Mouse (Mus musculus): ENCODE measurements around the gene Bzw2. TPM values are rescaled to one million over a fixed set of nuclear protein-coding genes. Genes with fewer than 3 reads are reported as not detected.

Gene Bzw2
- polyA plus RNA-seq, 1 experiment from 2014 or later: 76.7 TPM

DNA sequence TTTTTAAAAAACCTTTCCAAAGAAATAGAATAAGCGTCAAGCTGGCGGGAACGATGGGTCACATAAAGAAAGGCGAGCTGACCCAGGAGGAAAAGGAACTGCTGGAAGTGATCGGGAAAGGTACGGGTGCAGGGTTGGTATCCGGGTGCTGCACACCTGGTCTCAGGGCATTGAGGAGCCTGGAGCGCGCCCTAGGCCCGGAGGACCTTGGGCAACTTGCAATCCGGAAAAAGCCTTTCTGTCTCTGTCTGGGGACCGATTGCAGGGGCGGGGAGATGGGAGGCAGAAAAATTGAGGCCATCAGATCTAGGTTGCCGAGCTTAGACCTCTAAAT lies 609 bp downstream of the Bzw2 start:
- no peak for DNase-seq
- Histone ChIP-seq H3K4me1 (replicated peaks) (peaks cover 39% of the 10 kb centered on the region), H3K36me3 (no peaks in the 10 kb centered on the region), H3K4me3 (replicated peaks) (peak overlapping the region; percentile 72), H3K27ac (peak overlapping the region; percentile 84), H3K4me2 (peak overlapping the region; percentile 88), H3K27me3 (no peaks in the 10 kb centered on the region), H3K9me3 (replicated peaks) (no peaks in the 10 kb centered on the region), H3K9ac (peak overlapping the region; percentile 78)
- ATAC-seq (ENCODE audit: low read depth): peak; percentile 46
- WGBS (ENCODE audit: insufficient replicate concordance): 0% methylated on average over 14 of the region's 14 CpGs

GRCm38 (mm10) chr12:36156637-36157303 lies 1.1 kb downstream of the Bzw2 start, which contains the start of gene Ankmy2:
Ankmy2 (plus strand) TSS chr12:36157114.
- ATAC-seq (ENCODE audit: low read depth): peak; percentile 94

GRCm38 (mm10) chr12:36156101-36156636 lies 1.7 kb downstream of the Bzw2 start:
- peak overlapping the region; percentile 56 for H3K27ac ChIP-seq
- no peaks in the 10 kb centered on the region for H3K27me3 ChIP-seq
- peak overlapping the region; percentile 78 for H3K9ac ChIP-seq
- ATAC-seq (ENCODE audit: low read depth) (peak; percentile 48), DNase-seq (no peak)
- WGBS (ENCODE audit: insufficient replicate concordance): under 1% methylated on average over 33 of the region's 33 CpGs
- peaks cover 39% of the 10 kb centered on the region for H3K4me1 ChIP-seq (replicated peaks)
- H3K36me3 ChIP-seq: no peaks in the 10 kb centered on the region
- peak overlapping the region; percentile 72 for H3K4me3 ChIP-seq (replicated peaks)
- H3K4me2 ChIP-seq: peak overlapping the region; percentile 88
- no peaks in the 10 kb centered on the region for H3K9me3 ChIP-seq (replicated peaks)

More at GRCm38 (mm10) chr12:36156637-36157303, 1.1 kb downstream of the Bzw2 start, which contains the start of gene Ankmy2:
- no peaks in the 10 kb centered on the region for H3K9me3 ChIP-seq (replicated peaks)
- H3K4me1 ChIP-seq (replicated peaks): peaks cover 39% of the 10 kb centered on the region
- peak within 1 kb of the TSS; percentile 72 for H3K4me3 ChIP-seq (replicated peaks)
- H3K9ac ChIP-seq: peak within 1 kb of the TSS; percentile 78
- peak within 1 kb of the TSS; percentile 88 for H3K4me2 ChIP-seq
- H3K27me3 ChIP-seq: no peaks in the 10 kb centered on the region
- H3K27ac ChIP-seq: peak within 1 kb of the TSS; percentile 84
- under 1% methylated on average over 42 of the region's 42 CpGs for WGBS (ENCODE audit: insufficient replicate concordance)
- H3K36me3 ChIP-seq: no peaks in the 10 kb centered on the region
- peak; percentile 83 for DNase-seq

- H3K4me3 ChIP-seq (replicated peaks): peak overlapping the region; percentile 72
- H3K9ac ChIP-seq: peak overlapping the region; percentile 78; the same call in 1 of the 2 replicates
- H3K4me2 ChIP-seq: peak overlapping the region; percentile 88
- H3K9me3 ChIP-seq (replicated peaks): no peaks in the 10 kb centered on the region
- ATAC-seq (ENCODE audit: low read depth) (no peak), DNase-seq (no peak)
- 10% methylated on average over 8 of the region's 8 CpGs for WGBS (ENCODE audit: insufficient replicate concordance)
- H3K27ac ChIP-seq: no peak overlapping the region
- no peaks in the 10 kb centered on the region for H3K27me3 ChIP-seq
- no peaks in the 10 kb centered on the region for H3K36me3 ChIP-seq
- H3K4me1 ChIP-seq (replicated peaks): peaks cover 41% of the 10 kb centered on the region
Observed at GRCm38 (mm10) chr12:36155141-36155641, 2.7 kb downstream of the Bzw2 start.

DNA sequence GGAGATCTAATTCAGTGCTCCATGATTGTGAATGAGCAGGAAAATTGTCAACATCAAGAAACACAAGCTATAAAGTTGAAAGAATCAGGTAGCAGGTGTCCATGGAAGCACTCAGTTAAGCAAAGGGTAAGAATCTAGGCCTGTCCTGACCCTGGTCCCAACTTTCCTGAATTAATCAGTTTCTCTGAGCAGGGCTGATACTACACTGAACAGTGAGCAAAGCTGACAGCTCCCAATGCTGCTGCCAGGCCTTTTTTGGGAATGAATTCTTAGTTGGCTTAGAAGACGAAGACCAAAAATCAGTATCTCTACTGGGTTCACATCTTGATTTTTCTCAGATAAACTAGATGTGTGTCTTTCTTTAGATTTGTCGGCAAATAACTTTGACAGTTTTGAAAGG lies 7.1 kb downstream of the Bzw2 start:
- Histone ChIP-seq H3K9me3 (replicated peaks) (no peaks in the 10 kb centered on the region), H3K27ac (no peak overlapping the region), H3K9ac (no peak overlapping the region), H3K27me3 (no peaks in the 10 kb centered on the region), H3K4me2 (no peak overlapping the region), H3K4me1 (replicated peaks) (peaks cover 33% of the 10 kb centered on the region), H3K36me3 (0 out of 2 replicates have a peak, but pooled peaks cover under 1% of the 10 kb centered on the region), H3K4me3 (replicated peaks) (no peak overlapping the region)
- ATAC-seq (ENCODE audit: low read depth) (no peak), DNase-seq (no peak)
- 82% methylated on average over 2 of the region's 2 CpGs for WGBS (ENCODE audit: insufficient replicate concordance)

- H3K9ac ChIP-seq: no peak overlapping the region
- H3K4me3 ChIP-seq (replicated peaks): no peak overlapping the region
- peaks cover 32% of the 10 kb centered on the region for H3K4me1 ChIP-seq (replicated peaks)
- no peaks in the 10 kb centered on the region for H3K9me3 ChIP-seq (replicated peaks)
- WGBS (ENCODE audit: insufficient replicate concordance): 78% methylated on average over 2 of the region's 2 CpGs
- DNase-seq: no peak
- H3K27ac ChIP-seq: no peak overlapping the region
- H3K36me3 ChIP-seq: 0 out of 2 replicates have a peak, but pooled peaks cover 2% of the 10 kb centered on the region
- no peak overlapping the region for H3K4me2 ChIP-seq
- H3K27me3 ChIP-seq: no peaks in the 10 kb centered on the region
- no peak for ATAC-seq (ENCODE audit: low read depth)
Observed at GRCm38 (mm10) chr12:36150265-36150664, 7.6 kb downstream of the Bzw2 start.

DNA sequence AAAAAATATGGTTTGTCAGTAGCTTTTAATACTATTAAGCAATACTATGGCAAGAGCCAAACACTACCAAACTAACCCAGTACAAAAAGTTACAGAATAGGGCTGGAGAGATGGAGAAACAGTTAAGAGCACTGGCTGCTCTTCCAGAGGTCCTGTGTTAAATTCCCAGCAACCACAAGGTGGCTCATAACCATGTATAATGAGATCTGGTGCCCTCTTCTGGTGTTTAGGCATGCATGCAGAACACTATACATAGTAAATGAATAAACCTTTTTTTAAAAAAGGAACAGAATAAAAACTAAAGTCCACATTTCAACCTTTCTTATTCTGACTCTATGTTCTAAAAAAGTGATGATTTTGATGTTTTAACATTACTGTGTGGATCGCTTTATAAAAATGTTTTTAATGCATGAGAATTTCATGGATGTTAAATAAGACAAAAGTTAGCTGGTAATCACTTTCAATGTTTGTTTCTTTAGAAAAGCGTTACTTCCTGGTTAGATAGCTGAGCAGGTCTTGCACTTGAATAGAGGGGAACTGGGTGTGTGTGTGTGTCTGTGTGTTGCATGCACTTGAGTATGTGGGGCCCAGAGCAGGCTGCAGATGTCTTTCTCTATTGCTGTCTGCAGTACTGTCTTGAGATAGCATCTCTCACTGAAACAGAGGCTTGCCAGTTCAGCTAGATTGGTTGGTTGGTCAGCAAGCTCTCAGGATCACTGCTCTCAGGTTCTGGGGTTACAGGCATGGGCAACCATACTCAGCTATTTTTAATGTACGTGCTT lies 11.5 kb downstream of the Bzw2 start:
- no peak overlapping the region for H3K4me3 ChIP-seq (replicated peaks)
- DNase-seq: no peak
- WGBS (ENCODE audit: insufficient replicate concordance): 80% methylated on average over 3 of the region's 3 CpGs
- no peaks in the 10 kb centered on the region for H3K27me3 ChIP-seq
- H3K4me1 ChIP-seq (replicated peaks): peaks cover 18% of the 10 kb centered on the region
- H3K36me3 ChIP-seq: 0 out of 2 replicates have a peak, but pooled peaks cover 2% of the 10 kb centered on the region
- H3K4me2 ChIP-seq: no peak overlapping the region
- no peak overlapping the region for H3K9ac ChIP-seq
- ATAC-seq (ENCODE audit: low read depth): no peak
- no peaks in the 10 kb centered on the region for H3K9me3 ChIP-seq (replicated peaks)
- no peak overlapping the region for H3K27ac ChIP-seq

GRCm38 (mm10) chr12:36140401-36140800 lies 17.5 kb downstream of the Bzw2 start:
- DNase-seq (no peak), ATAC-seq (ENCODE audit: low read depth) (no peak)
- H3K4me3 ChIP-seq (replicated peaks): no peak overlapping the region
- no peaks in the 10 kb centered on the region for H3K27me3 ChIP-seq
- no peak overlapping the region for H3K27ac ChIP-seq
- no peaks in the 10 kb centered on the region for H3K36me3 ChIP-seq
- H3K9ac ChIP-seq: no peak overlapping the region
- WGBS (ENCODE audit: insufficient replicate concordance): 86% methylated on average over 6 of the region's 6 CpGs
- H3K4me2 ChIP-seq: no peak overlapping the region
- peaks cover under 1% of the 10 kb centered on the region for H3K4me1 ChIP-seq (replicated peaks)
- no peaks in the 10 kb centered on the region for H3K9me3 ChIP-seq (replicated peaks)

DNA sequence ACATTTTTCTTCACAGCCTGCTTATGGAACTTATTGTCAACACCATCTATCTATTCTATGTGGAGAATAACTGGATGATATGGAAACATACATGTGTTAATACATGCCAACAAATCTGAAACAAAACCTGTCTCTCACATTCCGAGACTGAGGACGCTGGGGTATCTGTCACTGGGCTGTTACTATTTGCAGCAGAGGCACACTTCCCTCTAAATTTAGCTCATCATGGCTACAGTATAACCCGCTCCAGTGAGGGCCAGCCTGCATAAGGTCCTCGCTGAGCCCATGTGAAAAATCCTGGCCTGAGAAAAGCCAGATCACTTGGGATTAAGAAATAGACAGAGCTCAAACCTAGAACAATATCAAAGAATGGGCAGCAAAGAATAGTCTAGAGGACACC lies 20.7 kb downstream of the Bzw2 start:
- Histone ChIP-seq H3K9me3 (replicated peaks) (no peaks in the 10 kb centered on the region), H3K36me3 (no peaks in the 10 kb centered on the region), H3K4me2 (no peak overlapping the region), H3K27me3 (no peaks in the 10 kb centered on the region), H3K27ac (no peak overlapping the region), H3K4me3 (replicated peaks) (no peak overlapping the region), H3K4me1 (replicated peaks) (no peaks in the 10 kb centered on the region), H3K9ac (no peak overlapping the region)
- ATAC-seq (ENCODE audit: low read depth): no peak
- DNase-seq: no peak
- WGBS (ENCODE audit: insufficient replicate concordance): 51% methylated on average over 4 of the region's 4 CpGs

GRCm38 (mm10) chr12:36136285-36136684 lies 21.6 kb downstream of the Bzw2 start:
- WGBS (ENCODE audit: insufficient replicate concordance): 42% methylated on average over 8 of the region's 8 CpGs
- Histone ChIP-seq H3K27me3 (no peaks in the 10 kb centered on the region), H3K4me3 (replicated peaks) (no peak overlapping the region), H3K36me3 (no peaks in the 10 kb centered on the region), H3K9ac (no peak overlapping the region), H3K4me2 (no peak overlapping the region), H3K9me3 (replicated peaks) (no peaks in the 10 kb centered on the region), H3K4me1 (replicated peaks) (no peaks in the 10 kb centered on the region), H3K27ac (no peak overlapping the region)
- no peak for ATAC-seq (ENCODE audit: low read depth)
- no peak for DNase-seq

DNA sequence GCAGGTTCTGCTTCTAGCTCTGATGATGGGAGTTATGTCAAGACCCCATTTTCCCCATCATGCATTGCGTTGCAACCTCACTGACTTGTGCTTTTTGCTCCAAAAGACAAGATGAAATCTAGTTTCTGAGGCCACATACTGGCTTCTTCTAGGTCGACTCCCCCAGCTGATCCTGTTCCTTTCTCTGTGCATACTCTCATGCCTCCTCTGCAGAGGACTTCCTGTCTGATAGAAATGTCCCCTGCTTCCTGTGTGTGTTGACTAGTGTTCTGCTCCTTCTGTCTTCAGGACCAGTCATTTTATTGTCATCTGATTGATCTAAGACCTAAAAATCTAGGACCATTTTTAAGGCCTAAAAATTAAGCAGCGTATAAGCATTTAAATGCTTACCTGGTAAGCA lies 22.5 kb downstream of the Bzw2 start:
- Histone ChIP-seq H3K9me3 (replicated peaks) (no peaks in the 10 kb centered on the region), H3K4me1 (replicated peaks) (no peaks in the 10 kb centered on the region), H3K27ac (no peak overlapping the region), H3K27me3 (no peaks in the 10 kb centered on the region), H3K9ac (no peak overlapping the region), H3K4me3 (replicated peaks) (no peak overlapping the region), H3K36me3 (0 out of 2 replicates have a peak, but pooled peaks cover 4% of the 10 kb centered on the region), H3K4me2 (no peak overlapping the region)
- WGBS (ENCODE audit: insufficient replicate concordance): 60% methylated on average over 3 of the region's 3 CpGs
- ATAC-seq (ENCODE audit: low read depth): no peak
- no peak for DNase-seq

All from liver, embryonic 13.5 days (tissue).